ENCODE assay signal across 8 mouse cellular contexts in the genomic region with DNA sequence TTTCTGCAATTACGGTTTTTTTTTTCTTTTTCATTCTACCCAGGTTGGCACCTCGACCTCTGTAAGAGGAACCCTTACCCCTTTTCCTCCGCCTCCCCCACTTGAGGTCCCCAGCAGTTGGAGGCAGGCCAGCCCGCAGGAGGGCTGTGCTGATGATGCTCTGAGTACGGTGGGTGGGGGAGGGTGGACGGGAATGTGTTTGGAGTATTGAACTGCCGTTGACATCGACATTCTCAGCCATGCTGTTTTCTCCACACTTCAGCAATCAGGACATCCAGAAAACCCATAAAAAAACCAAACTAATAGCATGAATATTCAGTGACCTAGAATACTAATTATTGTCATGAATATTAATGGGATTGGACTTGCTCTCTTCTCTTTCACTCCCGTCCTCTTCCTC.
DNase-seq lines count a peak whose midpoint lies in the region; ATAC-seq and TF ChIP-seq lines count a peak whose summit lies in the region.

No protein-coding gene starts in this region.

- peak overlapping the region; percentile 66 for H3K4me2 ChIP-seq in heart, embryonic 11.5 days
- peak overlapping the region; percentile 38 for H3K4me2 ChIP-seq in hindbrain, embryonic 12.5 days (replicated peaks)
- H3K4me2 ChIP-seq in limb, embryonic 11.5 days (ENCODE audit: low read depth, severe bottlenecking) = peak overlapping the region; percentile 37; the same call in 1 of the 2 replicates

- no peak for TF ChIP-seq CTCF in brain, embryonic 14.5 days (IDR thresholded peaks at IDR 0.05; ENCODE audit: borderline replicate concordance, extremely low read depth, insufficient read depth, insufficient read length)

- DNase-seq in heart, postnatal 10 days = no peak
- DNase-seq in brain, embryonic 14.5 days (ENCODE audit: low read depth) = peak; percentile 93
- DNase-seq in limb, embryonic 11.5 days (ENCODE audit: low spot score) = no peak
- no peak for DNase-seq in Muller cell, postnatal 12 days (ENCODE audit: inconsistent ontology term)
- DNase-seq in cerebellum, adult 11 months = no peak

- no peak for ATAC-seq in heart, embryonic 11.5 days (replicated peaks; ENCODE audit: insufficient number of reproducible peaks, low FRiP score, low TSS enrichment)
- ATAC-seq in hindbrain, embryonic 12.5 days (ENCODE audit: low FRiP score) = peak; percentile 86
- ATAC-seq in limb, embryonic 11.5 days (ENCODE audit: insufficient number of reproducible peaks, low FRiP score, low TSS enrichment, low read depth) = no peak
- no peak for ATAC-seq in megakaryocyte-erythroid progenitor cell, adult 5-6 weeks (replicated peaks; ENCODE audit: low FRiP score, low TSS enrichment, poor library complexity, severe bottlenecking)

- no peaks in the 10 kb centered on the region for H3K9me3 ChIP-seq in heart, embryonic 11.5 days (replicated peaks; ENCODE audit: control insufficient read depth, low read length)
- H3K9me3 ChIP-seq in hindbrain, embryonic 12.5 days (replicated peaks) = no peaks in the 10 kb centered on the region
- H3K9me3 ChIP-seq in limb, embryonic 11.5 days (ENCODE audit: control insufficient read depth, low read length) = no peaks in the 10 kb centered on the region

- H3K9ac ChIP-seq in heart, embryonic 11.5 days (ENCODE audit: low read depth, low read length) = 0 out of 2 replicates have a peak overlapping the region, but pooled peaks have one; percentile 3
- H3K9ac ChIP-seq in hindbrain, embryonic 12.5 days = no peak overlapping the region
- no peak overlapping the region for H3K9ac ChIP-seq in limb, embryonic 11.5 days (ENCODE audit: low read length)

- intact Hi-C loops in heart, postnatal 10 days (cut with DNase I) = loop anchor here (5.0 kb wide), 2 partner anchors 83 to 103 kb away; no protein-coding TSS in a partner anchor

- H3K27ac ChIP-seq in heart, embryonic 11.5 days (ENCODE audit: low read depth, low read length) = no peak overlapping the region
- peak overlapping the region; percentile 74 for H3K27ac ChIP-seq in hindbrain, embryonic 12.5 days
- H3K27ac ChIP-seq in limb, embryonic 11.5 days (replicated peaks; ENCODE audit: low read depth, low read length) = no peak overlapping the region

- TF ChIP-seq POLR2A in brain, embryonic 14.5 days (IDR thresholded peaks at IDR 0.05; ENCODE audit: borderline replicate concordance, extremely low read depth, insufficient read depth, insufficient read length, poor library complexity, severe bottlenecking) = no peak

- H3K4me1 ChIP-seq in heart, embryonic 11.5 days (ENCODE audit: control insufficient read depth, insufficient read depth, low read length) = peaks cover 6% of the 10 kb centered on the region
- H3K4me1 ChIP-seq in hindbrain, embryonic 12.5 days = peaks cover 30% of the 10 kb centered on the region
- peaks cover 9% of the 10 kb centered on the region for H3K4me1 ChIP-seq in limb, embryonic 11.5 days (ENCODE audit: control insufficient read depth, insufficient read depth, low read length)

- H3K36me3 ChIP-seq in heart, embryonic 11.5 days (ENCODE audit: control insufficient read depth, insufficient read depth, low read length) = no peaks in the 10 kb centered on the region; the same call in 1 of the 2 replicates
- no peaks in the 10 kb centered on the region for H3K36me3 ChIP-seq in hindbrain, embryonic 12.5 days
- no peaks in the 10 kb centered on the region for H3K36me3 ChIP-seq in limb, embryonic 11.5 days (ENCODE audit: control insufficient read depth, insufficient read depth, low read length)

- peak overlapping the region; percentile 34; the same call in 1 of the 2 replicates for H3K4me3 ChIP-seq in heart, embryonic 11.5 days (ENCODE audit: low read depth, low read length)
- no peak overlapping the region for H3K4me3 ChIP-seq in hindbrain, embryonic 12.5 days
- no peak overlapping the region for H3K4me3 ChIP-seq in limb, embryonic 11.5 days (ENCODE audit: low read depth, low read length)

- no peaks in the 10 kb centered on the region for H3K27me3 ChIP-seq in heart, embryonic 11.5 days (ENCODE audit: control insufficient read depth, insufficient read depth, low read length)
- H3K27me3 ChIP-seq in hindbrain, embryonic 12.5 days = peaks cover 8% of the 10 kb centered on the region
- no peaks in the 10 kb centered on the region for H3K27me3 ChIP-seq in limb, embryonic 11.5 days (ENCODE audit: control insufficient read depth, insufficient read depth, low read length)

- 11% methylated on average over 9 of the region's 9 CpGs for WGBS in heart, embryonic 11.5 days (ENCODE audit: insufficient replicate concordance)
- 6% methylated on average over 9 of the region's 9 CpGs for WGBS in hindbrain, embryonic 12.5 days
- 4% methylated on average over 9 of the region's 9 CpGs for WGBS in limb, embryonic 11.5 days
